Mouse (Mus musculus) kidney, postnatal 14 days (tissue): Measurements from ENCODE around the gene Fam53b.

Source experiments
- DNase-seq: peaks from one replicate; pipeline ENCODE4 v3.0.0; 2022; ENCODE audit warnings: mixed read lengths

Fam53b gene

DNA sequence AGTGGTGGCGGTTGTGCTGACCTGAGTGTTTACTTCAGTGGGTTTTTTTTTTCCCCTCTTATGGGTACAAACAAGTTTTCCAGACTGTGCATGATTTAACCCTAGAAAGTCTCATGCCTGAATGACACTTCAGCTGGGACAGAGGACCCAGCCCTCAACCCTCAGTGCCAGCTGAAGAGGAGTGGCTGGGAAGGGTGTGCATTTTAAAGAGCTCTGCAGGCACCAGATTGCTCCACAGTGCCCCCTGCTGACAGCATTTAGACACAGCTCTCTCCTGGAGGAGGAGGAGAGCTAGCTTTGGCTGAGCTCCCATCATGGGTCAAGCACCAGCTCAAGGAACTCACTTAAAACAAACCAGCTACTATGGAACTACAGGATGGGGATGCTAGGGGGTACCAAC, 2.8 kb downstream of the Fam53b start:
- DNase-seq: peak; percentile 92

DNA sequence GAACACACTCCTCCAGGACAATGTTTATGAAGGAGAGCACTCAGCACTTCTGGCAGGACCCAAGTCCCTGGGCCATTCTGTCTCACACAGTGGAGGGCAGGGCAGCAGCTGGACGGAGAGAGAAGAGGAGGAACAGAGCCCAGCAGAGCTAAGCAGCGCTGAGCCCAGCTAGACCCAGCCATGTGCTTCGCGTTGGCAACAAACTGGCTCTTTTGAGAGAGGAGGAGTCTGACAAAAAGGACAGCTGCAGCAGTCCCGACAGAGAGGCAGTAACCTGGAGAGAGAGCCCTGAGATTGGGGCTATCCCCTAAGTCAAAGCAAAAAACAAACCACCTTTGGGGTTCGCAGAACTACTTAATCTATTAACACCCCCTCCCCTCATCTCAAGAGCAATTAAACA, 3.3 kb downstream of the Fam53b start:
- peak; percentile 58 for DNase-seq

DNA sequence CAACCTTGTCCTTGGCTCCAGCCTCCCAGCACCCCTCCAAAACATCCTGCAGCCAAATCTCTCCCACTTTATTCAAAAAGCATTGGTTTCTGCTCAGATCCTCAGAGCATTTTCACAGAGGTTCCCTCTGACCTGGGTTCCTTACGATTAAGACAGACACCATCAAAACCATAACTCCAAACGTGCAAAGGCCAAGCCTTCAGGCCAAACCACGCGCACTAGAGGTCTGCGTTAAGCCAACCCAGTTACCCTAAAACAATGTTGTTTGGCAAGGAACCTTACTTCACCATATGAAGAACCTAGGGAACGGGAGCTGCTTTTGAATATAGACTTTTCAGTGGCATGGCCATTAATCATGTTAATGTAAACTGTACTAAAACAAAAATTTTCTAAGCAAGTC, 4.0 kb downstream of the Fam53b start:
- DNase-seq: no peak

DNA sequence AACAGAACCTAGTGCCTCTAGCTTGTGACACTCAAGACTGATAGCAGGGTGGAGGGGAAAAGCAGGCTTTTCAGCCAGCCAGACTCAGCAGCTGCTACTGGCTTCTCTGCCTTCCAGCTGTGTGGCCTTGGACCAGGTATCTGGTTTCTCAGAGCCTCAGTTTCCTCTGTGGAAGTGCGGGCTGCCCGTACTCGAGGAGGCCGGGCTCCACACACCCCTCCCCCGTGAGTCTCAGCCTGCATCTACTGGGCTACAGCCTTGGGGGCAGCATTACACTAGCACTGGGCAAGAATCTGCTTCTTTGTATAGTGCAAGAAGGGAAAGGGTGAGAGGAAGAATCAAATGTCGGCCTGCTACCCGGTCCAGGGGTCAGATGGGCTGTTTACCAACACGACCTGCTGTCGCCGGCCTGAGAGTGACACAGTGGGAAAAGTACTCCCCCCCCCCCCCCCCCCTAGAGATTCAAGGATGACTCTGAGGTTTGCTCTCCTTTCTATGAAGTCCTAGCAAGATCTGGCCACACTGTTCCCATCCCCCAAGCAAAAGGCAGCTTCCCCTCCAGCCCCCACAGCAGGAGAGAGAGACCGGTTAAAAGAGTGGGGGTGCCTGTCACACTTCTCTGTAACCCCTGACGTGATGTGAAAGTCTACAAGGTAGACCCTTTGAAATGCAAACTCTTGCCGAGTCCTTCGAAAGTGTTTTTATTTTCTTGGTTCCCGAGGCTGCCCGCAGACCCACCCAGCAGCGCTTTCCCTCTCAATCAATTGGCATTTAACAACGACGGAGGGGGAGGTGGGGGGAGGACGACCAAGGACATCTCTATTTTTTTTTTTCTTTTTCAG, 4.6 kb downstream of the Fam53b start:
- peak; percentile 50 for DNase-seq

DNA sequence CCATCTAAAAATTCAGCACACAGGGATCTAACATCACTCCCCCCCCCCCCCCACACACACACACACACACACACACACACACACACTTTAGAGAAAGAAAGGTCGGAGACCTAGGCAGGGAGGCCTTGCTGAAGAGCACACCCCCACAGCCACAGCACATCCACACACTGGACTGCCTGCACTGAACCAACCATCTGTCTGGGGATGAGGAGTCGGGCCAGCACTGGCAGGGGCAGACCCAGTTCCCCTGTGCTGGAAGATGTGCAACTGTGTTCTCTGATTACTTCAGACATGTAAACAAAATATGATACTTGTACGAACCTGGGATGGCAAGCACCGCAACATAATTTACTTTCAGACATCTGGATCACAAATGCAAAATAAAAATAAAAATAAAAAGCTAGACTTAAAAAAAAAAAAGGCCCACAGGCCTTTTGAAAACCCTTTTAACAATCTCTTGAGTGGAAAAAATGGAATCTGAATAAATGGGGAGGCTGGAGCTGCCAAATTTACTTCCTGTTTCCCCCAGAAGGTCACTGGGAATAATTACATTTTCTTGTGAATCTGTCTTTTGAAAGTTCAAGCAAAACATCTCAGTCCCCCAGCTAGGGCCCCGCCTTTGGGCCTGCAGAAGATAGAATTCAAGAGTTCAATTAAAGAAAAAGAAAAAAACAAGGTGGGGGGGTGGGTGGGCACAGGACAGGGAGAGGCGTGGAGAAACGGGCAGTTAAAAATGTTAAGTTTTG, 5.5 kb downstream of the Fam53b start:
- peak; percentile 35 for DNase-seq

DNA sequence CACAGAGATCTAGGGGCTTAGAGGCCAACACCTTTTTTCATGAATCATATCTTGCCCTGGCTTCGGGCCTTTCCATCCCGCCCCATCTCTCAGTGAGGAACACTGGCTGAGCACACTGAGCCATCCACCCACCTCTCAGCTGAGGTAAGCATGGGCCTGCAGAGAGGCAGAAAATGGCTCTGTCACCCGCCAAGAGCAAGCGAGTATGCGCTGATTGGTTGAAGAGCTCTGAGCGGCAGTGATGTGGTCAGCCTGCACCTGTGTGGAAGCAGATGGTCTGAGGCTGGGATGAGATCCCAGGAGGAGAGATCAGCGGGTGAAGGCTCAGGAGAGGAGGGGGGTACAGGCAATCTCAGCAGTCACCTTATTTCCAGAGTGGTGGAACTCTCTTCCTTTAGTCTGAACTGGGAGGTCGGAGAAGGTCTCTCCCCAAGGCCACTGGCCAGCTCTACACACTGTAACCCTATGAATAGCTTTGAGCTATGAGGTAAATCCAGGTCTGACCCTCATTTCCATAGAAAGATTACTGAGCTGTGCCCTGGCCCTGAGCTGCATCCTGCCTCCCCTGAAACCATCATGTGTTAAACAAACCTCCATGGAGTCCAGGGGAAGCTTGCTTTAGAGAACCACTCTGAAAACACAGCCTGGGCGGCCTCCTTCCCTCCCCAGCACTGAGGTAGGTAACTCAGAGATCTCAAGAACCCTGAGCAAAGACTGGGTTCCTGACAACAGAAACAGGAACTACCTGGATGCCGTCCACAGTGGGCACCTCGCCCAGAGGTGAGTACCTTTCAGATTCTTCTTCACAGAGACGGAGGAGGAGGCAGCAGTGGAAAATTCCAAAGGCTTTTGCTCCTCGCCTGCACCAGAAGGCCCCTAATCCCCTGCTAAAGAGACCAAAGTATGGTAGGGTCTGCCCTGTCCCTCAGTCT, 6.5 kb downstream of the Fam53b start:
- DNase-seq: peak; percentile 75

DNA sequence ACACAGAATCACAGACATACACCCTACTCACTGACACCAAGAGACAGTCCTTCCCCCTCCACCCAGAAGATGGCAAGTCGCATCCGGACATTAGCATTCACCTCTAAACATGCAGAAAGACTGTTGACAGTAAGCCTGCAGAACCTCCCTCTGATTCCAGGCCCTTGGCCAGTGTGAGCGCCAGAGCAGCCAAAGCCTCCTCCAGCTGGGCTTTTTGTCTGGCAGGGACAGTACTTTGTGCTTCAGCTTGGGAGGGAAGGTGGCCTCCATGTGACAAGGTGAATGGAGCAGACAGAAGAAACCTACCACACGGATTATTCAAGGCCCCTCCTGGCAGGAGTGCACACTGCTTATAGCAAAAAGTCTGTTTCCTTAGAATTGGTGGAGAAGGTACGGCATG, 7.4 kb downstream of the Fam53b start:
- no peak for DNase-seq

DNA sequence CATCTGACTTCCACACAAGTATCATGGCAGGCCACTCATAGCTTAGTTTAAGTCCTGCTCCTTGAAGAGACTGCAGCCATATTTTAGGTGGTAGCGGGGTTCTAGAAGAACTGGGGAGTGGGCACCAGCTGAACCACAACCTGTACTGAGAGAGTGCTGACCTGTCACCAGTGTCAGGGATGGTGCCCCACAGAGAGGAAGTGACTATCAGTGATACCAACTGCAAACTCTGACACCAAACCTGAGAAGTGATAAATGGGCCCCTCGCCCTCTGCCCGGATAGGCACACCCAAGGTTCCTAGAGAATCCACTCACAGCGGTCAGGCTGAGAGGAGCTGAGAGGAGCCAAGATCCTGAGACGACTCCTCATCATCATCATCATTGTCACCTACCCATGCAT, 8.7 kb downstream of the Fam53b start:
- no peak for DNase-seq

DNA sequence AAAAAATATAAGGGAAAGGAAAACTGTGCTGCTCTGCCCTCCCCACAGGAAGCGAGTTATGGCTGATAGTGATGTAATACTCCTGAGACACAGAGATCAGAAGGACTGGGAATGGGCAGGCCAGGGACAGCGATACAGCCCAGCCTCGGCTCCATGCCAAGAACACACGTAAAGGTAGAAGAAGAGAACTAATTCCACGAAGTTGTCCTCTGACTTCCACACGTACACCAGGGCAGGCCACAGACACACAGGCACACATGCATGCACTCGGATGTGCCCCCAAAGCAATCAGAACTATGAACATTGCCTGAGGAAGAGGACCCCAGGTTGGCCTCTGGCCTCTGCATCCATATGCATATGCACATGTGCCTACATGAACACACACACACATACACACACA, 9.2 kb downstream of the Fam53b start:
- DNase-seq: peak; percentile 41

DNA sequence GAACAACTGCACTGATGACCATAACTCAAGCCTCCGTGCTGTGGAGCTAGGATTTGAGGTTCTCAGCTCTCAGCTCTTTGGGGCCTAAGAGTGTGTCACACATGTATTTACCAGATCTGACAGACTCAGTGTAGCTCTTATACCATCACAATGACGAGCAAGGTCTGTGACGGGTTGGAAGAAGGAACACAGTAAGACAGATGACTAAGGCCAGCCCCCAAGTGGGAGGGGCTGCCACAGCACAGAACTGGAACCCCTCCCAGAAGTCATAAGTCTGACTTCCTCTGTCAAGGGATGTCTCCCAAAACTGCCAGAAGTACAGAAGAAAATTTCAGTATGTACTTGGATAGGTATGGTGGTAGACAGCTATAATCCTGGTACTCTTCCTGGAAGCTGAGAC, 9.7 kb downstream of the Fam53b start:
- peak; percentile 63 for DNase-seq

DNA sequence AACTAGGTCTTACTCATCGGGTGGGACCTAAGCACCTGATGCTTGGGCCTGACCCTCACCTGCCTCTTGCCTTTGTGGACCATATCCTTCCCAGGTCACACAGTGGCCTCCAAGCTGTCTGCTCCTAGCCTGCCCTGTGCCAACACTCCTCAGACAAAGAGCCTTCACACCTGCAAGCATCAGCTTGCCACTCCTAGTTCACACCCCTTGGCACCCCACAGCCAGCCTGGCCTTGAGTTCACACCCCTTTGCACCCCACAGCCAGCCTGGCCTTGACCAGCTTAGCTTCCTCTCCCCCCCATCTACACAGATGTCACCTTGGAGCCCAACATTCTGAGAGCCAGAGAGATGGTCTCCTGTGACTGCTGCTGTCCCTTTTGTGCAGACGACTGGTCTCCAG, 10.3 kb downstream of the Fam53b start:
- no peak for DNase-seq

DNA sequence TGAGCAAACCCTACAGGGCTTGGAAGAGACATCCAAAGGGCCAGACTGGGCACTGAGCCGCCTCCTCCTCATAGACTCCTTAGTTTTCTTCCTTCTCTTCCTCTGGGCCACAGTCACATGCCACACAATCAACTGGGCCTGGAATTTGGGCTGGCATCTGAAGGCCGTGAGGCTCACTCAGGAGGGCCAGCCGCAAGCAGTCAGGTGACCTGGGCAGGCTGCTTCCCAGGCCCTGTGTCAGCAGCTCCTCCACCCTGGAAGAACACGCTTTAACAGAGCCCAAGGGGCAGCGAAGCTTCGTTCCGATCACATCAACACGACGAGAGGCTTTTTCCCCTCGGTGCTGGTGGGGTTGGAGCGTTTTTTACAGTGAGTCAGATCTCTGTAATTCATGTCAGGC, 11.0 kb downstream of the Fam53b start:
- DNase-seq: peak; percentile 42

DNA sequence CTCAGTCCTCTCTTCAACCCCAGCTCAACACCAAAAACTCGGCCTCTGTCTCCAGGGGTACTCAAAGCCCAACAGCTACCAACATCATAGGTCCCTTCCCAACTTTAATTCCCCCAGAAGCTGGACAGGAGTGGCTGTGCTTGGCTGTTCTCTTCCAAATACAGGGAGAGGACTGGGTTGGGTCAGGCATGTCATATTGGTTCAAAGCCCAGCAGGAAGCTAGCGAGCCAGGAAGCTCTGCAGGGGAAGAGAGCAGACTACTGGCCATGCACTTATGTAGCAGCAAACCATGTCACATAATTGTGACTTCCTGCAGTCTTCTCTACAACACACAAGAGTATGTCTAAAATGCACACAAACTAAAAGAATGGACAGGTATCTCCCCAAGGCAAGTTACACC, 11.6 kb downstream of the Fam53b start:
- DNase-seq: peak; percentile 40

DNA sequence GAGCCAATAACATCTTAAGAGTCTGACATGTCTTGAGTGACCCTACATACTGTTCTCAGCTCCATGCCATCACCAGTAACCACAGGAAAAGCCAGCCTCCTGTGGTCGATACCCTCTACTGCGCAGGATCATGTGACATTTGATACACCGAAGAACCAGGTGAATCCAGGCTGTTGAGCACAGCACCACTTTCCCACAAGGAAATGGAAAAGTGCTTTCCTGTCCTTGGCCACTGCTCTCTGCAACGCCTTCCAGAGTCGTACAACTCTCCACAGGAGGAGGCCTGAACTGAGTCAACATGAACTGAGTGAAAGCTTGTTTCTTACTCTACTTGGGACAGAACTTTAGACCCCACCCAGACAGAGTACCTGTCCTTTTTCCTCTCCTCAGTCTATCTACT, 12.2 kb downstream of the Fam53b start:
- DNase-seq: peak; percentile 14

DNA sequence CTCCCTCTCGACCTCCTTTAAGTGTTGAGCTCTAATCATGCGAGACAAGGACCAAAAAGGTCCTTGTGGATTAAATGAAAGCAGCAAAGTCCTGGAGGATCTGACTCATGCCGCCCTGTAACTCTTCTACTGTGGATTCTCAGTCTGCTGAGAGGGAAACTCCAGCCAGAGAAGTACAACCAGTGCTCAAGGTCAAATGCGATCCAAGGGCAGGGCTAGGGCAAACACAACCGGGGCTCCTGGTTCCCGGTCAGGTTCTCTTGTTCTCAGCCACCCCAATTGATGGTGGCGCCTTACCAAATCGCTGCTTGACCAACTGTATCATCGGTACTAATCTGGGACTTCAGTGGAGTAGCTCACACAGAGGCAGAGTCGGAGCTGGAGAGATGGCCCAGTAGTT, 12.8 kb downstream of the Fam53b start:
- peak; percentile 51 for DNase-seq

DNA sequence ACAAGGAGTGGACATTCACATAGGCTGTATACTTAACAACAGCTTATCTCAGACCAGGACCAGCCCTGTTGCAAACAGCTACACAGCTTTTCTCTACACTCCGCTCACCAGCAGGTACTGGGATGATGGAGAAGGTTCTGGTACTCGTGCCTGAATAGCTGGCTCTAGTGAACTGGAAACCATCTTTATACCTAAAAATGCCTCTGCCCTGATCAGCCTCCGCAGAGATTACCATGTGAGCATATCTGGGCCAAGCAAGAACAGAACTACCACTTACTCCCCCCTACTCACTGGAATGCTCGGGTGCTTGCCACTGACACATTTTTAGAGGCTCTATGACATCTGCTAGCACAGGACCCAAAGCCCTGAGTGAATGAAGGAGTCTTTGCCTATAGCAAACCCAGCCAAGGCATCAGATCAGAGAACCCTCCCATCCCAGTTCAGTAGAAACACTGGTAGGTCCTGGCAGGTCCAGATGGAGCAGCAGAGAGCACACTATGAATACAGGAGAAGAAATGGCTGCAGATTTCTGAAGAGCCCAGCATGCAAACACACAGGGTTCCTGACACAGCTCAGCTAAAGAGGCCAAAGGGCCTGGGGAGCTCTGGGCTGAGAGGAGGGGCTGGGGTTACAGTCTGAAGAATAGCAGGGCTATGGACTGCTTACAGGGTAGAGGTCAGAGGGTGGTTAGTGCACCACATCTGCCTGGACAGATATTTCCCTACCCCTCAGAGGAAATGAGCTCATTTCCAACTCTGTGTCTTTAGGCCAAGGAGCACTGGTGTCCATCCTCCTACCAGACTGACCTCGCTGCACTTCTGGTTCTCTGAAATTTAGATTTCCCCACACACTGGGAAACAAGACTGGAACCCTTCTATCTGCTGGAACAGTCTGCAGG, 14.3 kb downstream of the Fam53b start:
- no peak for DNase-seq

DNA sequence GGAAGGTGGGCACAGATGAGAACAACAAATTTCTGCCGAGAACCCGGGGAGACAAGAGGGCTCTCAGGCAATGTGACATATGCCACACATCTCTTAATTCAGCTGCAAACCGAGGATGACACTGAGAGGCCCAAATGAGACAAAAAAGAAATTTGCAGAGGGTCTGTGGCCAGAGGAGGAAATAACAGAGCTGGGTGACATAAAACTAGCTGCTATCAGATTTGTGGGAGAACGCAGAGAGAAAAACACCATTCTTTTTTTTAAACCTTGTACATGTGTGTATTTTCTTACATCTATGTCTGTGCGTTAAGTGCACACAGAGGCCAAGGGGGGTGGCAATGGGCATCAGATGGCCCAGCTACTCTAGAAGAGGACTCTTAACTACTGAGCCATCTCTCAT, 18.5 kb downstream of the Fam53b start:
- no peak for DNase-seq

DNA sequence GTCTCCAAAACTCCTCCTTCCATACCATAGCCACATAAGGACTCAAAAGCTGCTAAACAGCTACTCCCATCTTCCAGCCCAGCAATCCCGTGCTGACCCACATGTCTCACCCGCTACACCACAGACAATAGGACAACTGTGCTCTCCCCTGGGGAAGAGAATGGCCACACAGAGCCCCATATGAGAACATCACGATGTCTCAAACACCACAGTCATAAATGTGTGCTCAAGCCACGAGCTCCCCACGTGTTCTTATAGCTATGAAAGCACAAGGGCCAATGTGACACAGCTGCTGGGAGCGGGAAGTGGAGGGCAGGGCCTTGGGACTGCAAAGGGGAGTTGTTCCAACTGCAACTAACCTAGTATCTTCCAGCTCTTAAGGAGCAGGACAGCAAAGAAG, 20.2 kb downstream of the Fam53b start:
- DNase-seq: no peak

DNA sequence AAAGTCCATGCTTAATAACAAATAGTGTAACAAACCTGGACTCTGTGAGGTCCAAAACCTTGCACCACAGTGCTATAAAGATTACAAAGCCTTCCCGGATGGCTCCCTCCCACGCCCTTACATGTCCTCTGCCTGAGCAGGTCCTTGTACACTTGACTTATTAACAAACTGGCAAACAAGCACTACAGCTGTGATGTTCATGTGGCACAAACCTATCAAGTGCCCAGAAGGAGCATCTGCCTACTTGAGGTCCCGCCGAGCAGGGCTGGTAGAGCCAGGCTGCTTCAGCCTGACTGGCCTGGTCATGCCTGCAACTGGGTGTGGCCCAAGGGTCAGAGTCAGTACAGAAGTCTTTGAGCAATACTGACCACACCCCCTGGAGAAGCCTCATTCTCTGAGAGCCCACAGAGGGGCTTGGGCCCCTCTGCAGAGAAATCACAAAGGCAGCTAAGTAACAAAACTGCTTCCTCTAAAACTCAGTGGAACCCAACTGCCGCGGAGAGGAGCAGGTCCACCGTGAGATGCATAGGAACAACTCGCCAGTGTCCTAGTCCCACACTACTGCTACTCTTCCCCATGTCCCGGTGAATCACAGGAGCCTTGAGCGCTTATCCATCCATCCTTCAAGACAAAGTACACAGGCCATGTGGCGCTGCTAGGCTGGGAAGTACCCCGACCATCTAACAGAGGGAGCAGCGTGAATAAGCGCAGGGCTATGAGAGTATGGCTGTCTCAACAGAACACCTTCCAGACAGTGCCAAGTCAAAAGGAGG, 23.1 kb downstream of the Fam53b start:
- no peak for DNase-seq

DNA sequence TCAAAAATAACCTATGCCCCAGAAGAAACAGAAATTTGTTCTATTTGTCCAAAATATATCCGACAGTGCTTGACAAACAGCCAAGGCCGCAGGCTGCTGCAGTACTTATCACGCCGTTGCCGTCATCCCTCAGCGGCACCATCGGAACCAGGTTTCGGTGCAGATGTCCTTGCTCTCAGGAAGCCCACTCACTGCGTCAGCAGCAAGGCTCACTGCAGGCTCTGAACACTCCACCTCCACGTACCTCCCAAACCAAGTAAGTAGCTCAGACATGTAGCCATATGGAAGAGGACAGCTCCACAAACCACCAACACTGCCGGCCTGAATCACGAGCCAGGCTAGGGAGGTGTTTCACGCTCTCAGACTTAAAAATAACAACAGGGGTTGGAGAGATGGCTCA, 24.9 kb downstream of the Fam53b start:
- no peak for DNase-seq

DNA sequence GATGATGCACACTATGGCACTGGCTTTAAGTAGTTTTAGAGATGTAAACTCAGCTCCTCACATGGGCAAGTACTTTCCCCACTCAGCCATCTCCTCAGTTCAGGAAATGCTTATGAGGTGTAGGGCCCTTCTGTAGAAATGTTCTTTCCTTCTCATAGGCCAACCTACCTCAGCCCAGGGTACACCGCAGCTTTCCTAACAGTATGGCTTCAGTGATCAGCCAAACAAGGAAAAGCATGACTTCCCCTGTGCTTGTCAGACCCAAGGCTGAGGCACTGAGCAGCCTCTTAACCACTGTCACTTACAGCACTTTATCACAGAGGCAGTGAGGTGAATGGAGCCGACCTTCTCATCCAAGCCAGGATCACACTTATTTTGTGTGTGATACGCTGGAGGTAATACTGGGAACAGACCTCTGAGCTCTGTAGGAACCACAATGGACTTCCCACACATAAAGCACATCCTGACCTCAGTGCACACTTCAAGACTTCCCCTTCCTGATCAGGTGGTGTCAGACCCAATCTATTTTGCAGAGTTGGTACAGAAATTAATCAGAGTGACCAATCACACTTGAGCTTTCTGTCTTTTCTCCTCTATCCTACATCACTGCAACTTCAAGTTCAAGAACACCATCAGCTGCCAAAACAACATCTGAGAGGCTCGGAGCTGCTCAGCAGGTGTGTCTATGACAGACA, 26.0 kb downstream of the Fam53b start:
- DNase-seq: no peak
